Mouse (Mus musculus): ENCODE measurements at regions not wholly inside any gene's neighbourhood (a gene's known extent, or its start where the extent isn't known, plus 50 kb on each side); places are given as distances from the start of the nearest gene placed in this dataset.

GRCm38 (mm10) chr6:36645415-36645814 lies 164.6 kb downstream of the Ptn start:
- Histone ChIP-seq H3K9ac (ENCODE audit: low read depth, low read length) (no peak overlapping the region), H3K27me3 (ENCODE audit: control insufficient read depth, insufficient read depth, low read length) (no peaks in the 10 kb centered on the region), H3K4me1 (ENCODE audit: control insufficient read depth, insufficient read depth, low read length) (no peaks in the 10 kb centered on the region), H3K4me3 (no peak overlapping the region), H3K36me3 (ENCODE audit: control insufficient read depth, insufficient read depth, low read length) (no peaks in the 10 kb centered on the region), H3K79me2 (replicated peaks; ENCODE audit: control insufficient read depth, insufficient read depth, low read length) (no peaks in the 10 kb centered on the region), H3K27ac (no peak overlapping the region)
- WGBS = 76% methylated on average over 2 of the region's 2 CpGs
- DNase-seq = no peak
- no peak for TF ChIP-seq POLR2A (IDR thresholded peaks at IDR 0.05; ENCODE audit: insufficient read depth, low read depth, low read length)
- TF ChIP-seq CTCF (IDR thresholded peaks at IDR 0.05) = no peak
- TF ChIP-seq EP300 (IDR thresholded peaks at IDR 0.05; ENCODE audit: insufficient read depth, low read depth, low read length) = no peak
- intact Hi-C loops (cut with DNase I) = no loop called here

- WGBS = 48% methylated on average over 7 of the region's 7 CpGs
- Histone ChIP-seq H3K79me2 (replicated peaks; ENCODE audit: control insufficient read depth, insufficient read depth, low read length) (no peaks in the 10 kb centered on the region), H3K36me3 (ENCODE audit: control insufficient read depth, insufficient read depth, low read length) (no peaks in the 10 kb centered on the region), H3K27ac (no peak overlapping the region), H3K27me3 (ENCODE audit: control insufficient read depth, insufficient read depth, low read length) (no peaks in the 10 kb centered on the region), H3K4me1 (ENCODE audit: control insufficient read depth, insufficient read depth, low read length) (no peaks in the 10 kb centered on the region), H3K9ac (ENCODE audit: low read depth, low read length) (no peak overlapping the region), H3K4me3 (no peak overlapping the region)
- no peak for DNase-seq
- intact Hi-C loops (cut with DNase I) = no loop called here
- TF ChIP-seq EP300 (IDR thresholded peaks at IDR 0.05; ENCODE audit: insufficient read depth, low read depth, low read length) (no peak), POLR2A (IDR thresholded peaks at IDR 0.05; ENCODE audit: insufficient read depth, low read depth, low read length) (no peak), CTCF (IDR thresholded peaks at IDR 0.05) (no peak)
These were observed 165.1 kb downstream of the Ptn start for GRCm38 (mm10) chr6:36644880-36645279.

GRCm38 (mm10) chr6:36637031-36637430 lies 173.0 kb downstream of the Ptn start:
- Histone ChIP-seq H3K36me3 (ENCODE audit: control insufficient read depth, insufficient read depth, low read length) (no peaks in the 10 kb centered on the region), H3K4me1 (ENCODE audit: control insufficient read depth, insufficient read depth, low read length) (no peaks in the 10 kb centered on the region), H3K79me2 (replicated peaks; ENCODE audit: control insufficient read depth, insufficient read depth, low read length) (no peaks in the 10 kb centered on the region), H3K27ac (no peak overlapping the region), H3K27me3 (ENCODE audit: control insufficient read depth, insufficient read depth, low read length) (no peaks in the 10 kb centered on the region), H3K9ac (ENCODE audit: low read depth, low read length) (no peak overlapping the region), H3K4me3 (no peak overlapping the region)
- WGBS = 83% methylated on average over 2 of the region's 2 CpGs
- DNase-seq = no peak
- intact Hi-C loops (cut with DNase I) = no loop called here
- TF ChIP-seq CTCF (IDR thresholded peaks at IDR 0.05) = no peak
- no peak for TF ChIP-seq POLR2A (IDR thresholded peaks at IDR 0.05; ENCODE audit: insufficient read depth, low read depth, low read length)
- no peak for TF ChIP-seq EP300 (IDR thresholded peaks at IDR 0.05; ENCODE audit: insufficient read depth, low read depth, low read length)

- intact Hi-C loops (cut with DNase I) = no loop called here
- WGBS = 73% methylated on average over 2 of the region's 2 CpGs
- no peak overlapping the region for H3K27ac ChIP-seq
- H3K4me1 ChIP-seq (ENCODE audit: control insufficient read depth, insufficient read depth, low read length) = no peaks in the 10 kb centered on the region
- no peaks in the 10 kb centered on the region for H3K79me2 ChIP-seq (replicated peaks; ENCODE audit: control insufficient read depth, insufficient read depth, low read length)
- TF ChIP-seq CTCF (IDR thresholded peaks at IDR 0.05) (no peak), POLR2A (IDR thresholded peaks at IDR 0.05; ENCODE audit: insufficient read depth, low read depth, low read length) (no peak), EP300 (IDR thresholded peaks at IDR 0.05; ENCODE audit: insufficient read depth, low read depth, low read length) (no peak)
- H3K9ac ChIP-seq (ENCODE audit: low read depth, low read length) = no peak overlapping the region
- H3K36me3 ChIP-seq (ENCODE audit: control insufficient read depth, insufficient read depth, low read length) = no peaks in the 10 kb centered on the region
- no peak overlapping the region for H3K4me3 ChIP-seq
- H3K27me3 ChIP-seq (ENCODE audit: control insufficient read depth, insufficient read depth, low read length) = no peaks in the 10 kb centered on the region
- DNase-seq = no peak
These were observed 182.4 kb downstream of the Ptn start for GRCm38 (mm10) chr6:36627648-36628047.

- intact Hi-C loops (cut with DNase I) = loop anchor here (10.0 kb wide), 1 partner anchor 154 kb away; no protein-coding TSS in a partner anchor
- WGBS = 38% methylated on average over 10 of the region's 10 CpGs
- Histone ChIP-seq H3K27ac (peak overlapping the region; percentile 68), H3K4me1 (ENCODE audit: control insufficient read depth, insufficient read depth, low read length) (no peaks in the 10 kb centered on the region), H3K36me3 (ENCODE audit: control insufficient read depth, insufficient read depth, low read length) (0 out of 2 replicates have a peak, but pooled peaks cover 1% of the 10 kb centered on the region), H3K9ac (ENCODE audit: low read depth, low read length) (no peak overlapping the region), H3K4me3 (no peak overlapping the region), H3K27me3 (ENCODE audit: control insufficient read depth, insufficient read depth, low read length) (no peaks in the 10 kb centered on the region), H3K79me2 (replicated peaks; ENCODE audit: control insufficient read depth, insufficient read depth, low read length) (no peaks in the 10 kb centered on the region)
- no peak for TF ChIP-seq EP300 (IDR thresholded peaks at IDR 0.05; ENCODE audit: insufficient read depth, low read depth, low read length)
- DNase-seq = no peak
These were observed 201.6 kb downstream of the Ptn start for GRCm38 (mm10) chr6:36608281-36608970.

GRCm38 (mm10) chr6:36605578-36606205 lies 204.3 kb downstream of the Ptn start:
- Histone ChIP-seq H3K4me3 (no peak overlapping the region), H3K27ac (no peak overlapping the region), H3K27me3 (ENCODE audit: control insufficient read depth, insufficient read depth, low read length) (no peaks in the 10 kb centered on the region), H3K9ac (ENCODE audit: low read depth, low read length) (no peak overlapping the region), H3K36me3 (ENCODE audit: control insufficient read depth, insufficient read depth, low read length) (0 out of 2 replicates have a peak, but pooled peaks cover 1% of the 10 kb centered on the region), H3K4me1 (ENCODE audit: control insufficient read depth, insufficient read depth, low read length) (no peaks in the 10 kb centered on the region), H3K79me2 (replicated peaks; ENCODE audit: control insufficient read depth, insufficient read depth, low read length) (no peaks in the 10 kb centered on the region)
- DNase-seq = peak in 1 of 2 experiments; percentile 9
- intact Hi-C loops (cut with DNase I) = loop anchor here (10.0 kb wide), 1 partner anchor 151 kb away; no protein-coding TSS in a partner anchor
- 56% methylated on average over 4 of the region's 4 CpGs for WGBS
- TF ChIP-seq EP300 (IDR thresholded peaks at IDR 0.05; ENCODE audit: insufficient read depth, low read depth, low read length) (no peak), POLR2A (IDR thresholded peaks at IDR 0.05; ENCODE audit: insufficient read depth, low read depth, low read length) (no peak)

All from heart, adult 2 months (tissue).